Mouse (Mus musculus): ENCODE measurements around the gene Nova1. TPM values are rescaled to one million over a fixed set of nuclear protein-coding genes. Genes with fewer than 3 reads are reported as not detected.

Nova1 gene
- polyA plus RNA-seq, 1 experiment from 2014 or later, result 130 TPM

DNA sequence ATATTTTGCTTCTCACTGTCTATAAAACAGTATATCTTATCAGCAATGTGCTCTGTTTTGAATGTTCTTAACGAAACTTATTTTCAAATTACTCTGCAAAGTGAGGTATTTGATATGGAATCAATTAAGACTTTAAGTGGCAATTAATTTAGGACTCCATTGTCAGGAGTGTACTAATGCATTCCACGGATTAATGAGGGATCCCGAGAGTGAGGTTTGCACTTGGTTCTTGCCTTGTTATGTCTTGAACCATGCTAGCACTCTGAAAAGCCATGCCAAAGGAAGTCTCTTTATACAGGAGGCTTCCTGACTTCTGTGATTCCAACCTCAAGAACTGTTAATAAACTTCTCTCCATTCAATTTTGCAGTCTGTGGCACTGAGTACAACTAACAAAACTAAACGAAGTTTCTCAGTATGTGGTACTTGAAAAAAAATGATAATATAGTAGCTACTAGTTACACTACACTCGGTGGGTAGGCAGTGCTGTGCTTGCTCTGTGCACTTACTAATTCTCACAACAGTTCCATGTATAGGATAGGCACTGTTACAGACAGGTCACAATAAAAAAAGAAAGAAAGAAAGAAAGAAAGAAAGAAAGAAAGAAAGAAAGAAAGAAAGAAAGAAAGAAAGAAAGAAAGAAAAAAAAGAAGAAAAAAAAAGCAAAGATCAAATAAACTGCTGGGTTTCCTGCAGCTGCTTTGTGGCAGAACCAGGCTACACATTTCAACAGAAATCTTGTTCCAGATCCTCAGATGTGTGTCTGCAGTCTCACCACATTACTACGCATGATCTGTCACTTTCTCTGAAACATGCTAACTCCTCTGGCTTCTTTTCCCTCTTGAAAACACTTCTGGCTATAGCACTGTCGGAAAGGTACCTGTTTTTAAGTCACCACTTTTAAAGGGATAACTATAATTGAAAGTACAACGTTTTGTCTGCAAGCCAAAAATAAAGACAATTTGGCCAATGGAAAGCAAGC is 36.1 kb downstream of the Nova1 start:
- no peaks in the 10 kb centered on the region; the same call in 1 of the 2 replicates for H3K36me3 ChIP-seq (replicated peaks; ENCODE audit: control insufficient read depth, insufficient read depth)
- H3K4me1 ChIP-seq (replicated peaks; ENCODE audit: control insufficient read depth, insufficient read depth, low read length), result 0 out of 2 replicates have a peak, but pooled peaks cover 5% of the 10 kb centered on the region
- no peak for ATAC-seq (ENCODE audit: low FRiP score)
- H3K27me3 ChIP-seq (ENCODE audit: control insufficient read depth, insufficient read depth, low read length), result no peaks in the 10 kb centered on the region
- no peak overlapping the region for H3K4me2 ChIP-seq (replicated peaks)
- DNase-seq (ENCODE audit: low spot score), result no peak
- no peak overlapping the region for H3K27ac ChIP-seq
- 59% methylated on average over 8 of the region's 8 CpGs for WGBS
- H3K9ac ChIP-seq, result no peak overlapping the region
- H3K4me3 ChIP-seq (replicated peaks; ENCODE audit: low read length), result no peak overlapping the region
- H3K9me3 ChIP-seq (ENCODE audit: control insufficient read depth, low read length), result no peaks in the 10 kb centered on the region

- no peak overlapping the region for H3K4me2 ChIP-seq (replicated peaks)
- H3K4me1 ChIP-seq (replicated peaks; ENCODE audit: control insufficient read depth, insufficient read depth, low read length), result 0 out of 2 replicates have a peak, but pooled peaks cover 5% of the 10 kb centered on the region
- H3K9ac ChIP-seq, result no peak overlapping the region
- no peak overlapping the region for H3K27ac ChIP-seq
- H3K4me3 ChIP-seq (replicated peaks; ENCODE audit: low read length), result no peak overlapping the region
- H3K27me3 ChIP-seq (ENCODE audit: control insufficient read depth, insufficient read depth, low read length), result no peaks in the 10 kb centered on the region
- ATAC-seq (ENCODE audit: low FRiP score), result peak; percentile 60; the same call in 1 of the 2 replicates
- no peak for DNase-seq (ENCODE audit: low spot score)
- no peaks in the 10 kb centered on the region for H3K9me3 ChIP-seq (ENCODE audit: control insufficient read depth, low read length)
- H3K36me3 ChIP-seq (replicated peaks; ENCODE audit: control insufficient read depth, insufficient read depth), result no peaks in the 10 kb centered on the region; the same call in 1 of the 2 replicates
These were observed 37.2 kb downstream of the Nova1 start for GRCm38 (mm10) chr12:46781481-46781880.

GRCm38 (mm10) chr12:46780983-46781382 is 37.7 kb downstream of the Nova1 start:
- H3K27me3 ChIP-seq (ENCODE audit: control insufficient read depth, insufficient read depth, low read length), result no peaks in the 10 kb centered on the region
- DNase-seq (ENCODE audit: low spot score) (no peak), ATAC-seq (ENCODE audit: low FRiP score) (no peak)
- H3K4me3 ChIP-seq (replicated peaks; ENCODE audit: low read length), result no peak overlapping the region
- no peaks in the 10 kb centered on the region; the same call in 1 of the 2 replicates for H3K36me3 ChIP-seq (replicated peaks; ENCODE audit: control insufficient read depth, insufficient read depth)
- WGBS, result 86% methylated on average over 2 of the region's 2 CpGs
- no peak overlapping the region for H3K9ac ChIP-seq
- H3K4me1 ChIP-seq (replicated peaks; ENCODE audit: control insufficient read depth, insufficient read depth, low read length), result 0 out of 2 replicates have a peak, but pooled peaks cover 5% of the 10 kb centered on the region
- no peak overlapping the region for H3K27ac ChIP-seq
- no peak overlapping the region for H3K4me2 ChIP-seq (replicated peaks)
- no peaks in the 10 kb centered on the region for H3K9me3 ChIP-seq (ENCODE audit: control insufficient read depth, low read length)

GRCm38 (mm10) chr12:46759450-46759849 is 59.3 kb downstream of the Nova1 start:
- Histone ChIP-seq H3K36me3 (replicated peaks; ENCODE audit: control insufficient read depth, insufficient read depth) (no peaks in the 10 kb centered on the region), H3K4me2 (replicated peaks) (no peak overlapping the region), H3K9me3 (ENCODE audit: control insufficient read depth, low read length) (no peaks in the 10 kb centered on the region), H3K27ac (no peak overlapping the region), H3K9ac (no peak overlapping the region), H3K4me3 (replicated peaks; ENCODE audit: low read length) (no peak overlapping the region), H3K27me3 (ENCODE audit: control insufficient read depth, insufficient read depth, low read length) (no peaks in the 10 kb centered on the region), H3K4me1 (replicated peaks; ENCODE audit: control insufficient read depth, insufficient read depth, low read length) (0 out of 2 replicates have a peak, but pooled peaks cover 4% of the 10 kb centered on the region)
- ATAC-seq (ENCODE audit: low FRiP score), result no peak
- WGBS, result 70% methylated on average over 7 of the region's 7 CpGs
- no peak for DNase-seq (ENCODE audit: low spot score)

DNA sequence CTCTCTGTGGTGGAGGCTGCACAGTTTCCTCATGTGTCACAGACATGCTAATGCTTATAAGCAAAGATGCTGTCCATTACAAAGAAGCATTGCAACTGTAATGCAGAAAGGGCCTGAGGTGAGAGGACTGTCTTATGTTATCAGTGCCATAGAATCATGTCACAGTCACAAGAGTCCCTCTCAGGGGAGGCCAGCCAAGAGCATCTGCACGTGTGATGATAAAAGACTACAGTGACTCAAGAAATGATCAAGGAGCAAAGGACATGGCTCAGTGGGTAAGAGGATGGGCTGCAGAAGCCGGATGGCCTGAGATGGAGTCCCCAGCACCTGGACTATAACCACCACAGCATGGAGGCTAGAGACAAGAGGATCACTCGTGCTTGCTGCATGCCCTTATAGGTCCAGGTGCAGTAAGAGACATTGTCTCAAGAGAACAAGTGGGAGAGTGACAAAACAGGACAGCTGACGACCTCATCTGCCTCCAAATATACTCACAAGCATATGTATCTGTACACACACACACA is 64.3 kb downstream of the Nova1 start:
- Histone ChIP-seq H3K4me2 (replicated peaks) (no peak overlapping the region), H3K27me3 (ENCODE audit: control insufficient read depth, insufficient read depth, low read length) (no peaks in the 10 kb centered on the region), H3K9me3 (ENCODE audit: control insufficient read depth, low read length) (no peaks in the 10 kb centered on the region), H3K9ac (no peak overlapping the region), H3K4me3 (replicated peaks; ENCODE audit: low read length) (no peak overlapping the region), H3K4me1 (replicated peaks; ENCODE audit: control insufficient read depth, insufficient read depth, low read length) (0 out of 2 replicates have a peak, but pooled peaks cover 6% of the 10 kb centered on the region), H3K36me3 (replicated peaks; ENCODE audit: control insufficient read depth, insufficient read depth) (no peaks in the 10 kb centered on the region), H3K27ac (0 out of 2 replicates have a peak overlapping the region, but pooled peaks have one; percentile 26)
- WGBS, result 52% methylated on average over 4 of the region's 4 CpGs
- DNase-seq (ENCODE audit: low spot score) (no peak), ATAC-seq (ENCODE audit: low FRiP score) (peak; percentile 38; the same call in 1 of the 2 replicates)

GRCm38 (mm10) chr12:46753096-46753495 is 65.6 kb downstream of the Nova1 start:
- Histone ChIP-seq H3K9ac (no peak overlapping the region), H3K4me1 (replicated peaks; ENCODE audit: control insufficient read depth, insufficient read depth, low read length) (0 out of 2 replicates have a peak, but pooled peaks cover 4% of the 10 kb centered on the region), H3K27me3 (ENCODE audit: control insufficient read depth, insufficient read depth, low read length) (no peaks in the 10 kb centered on the region), H3K4me2 (replicated peaks) (no peak overlapping the region), H3K4me3 (replicated peaks; ENCODE audit: low read length) (no peak overlapping the region), H3K27ac (no peak overlapping the region), H3K9me3 (ENCODE audit: control insufficient read depth, low read length) (no peaks in the 10 kb centered on the region), H3K36me3 (replicated peaks; ENCODE audit: control insufficient read depth, insufficient read depth) (no peaks in the 10 kb centered on the region)
- no peak for ATAC-seq (ENCODE audit: low FRiP score)
- 67% methylated on average over 3 of the region's 3 CpGs for WGBS
- DNase-seq (ENCODE audit: low spot score), result no peak

GRCm38 (mm10) chr12:46733261-46733660 is 85.5 kb downstream of the Nova1 start:
- ATAC-seq (ENCODE audit: low FRiP score), result no peak
- Histone ChIP-seq H3K4me1 (replicated peaks; ENCODE audit: control insufficient read depth, insufficient read depth, low read length) (no peaks in the 10 kb centered on the region), H3K9ac (no peak overlapping the region), H3K27me3 (ENCODE audit: control insufficient read depth, insufficient read depth, low read length) (no peaks in the 10 kb centered on the region), H3K4me2 (replicated peaks) (no peak overlapping the region), H3K9me3 (ENCODE audit: control insufficient read depth, low read length) (no peaks in the 10 kb centered on the region), H3K27ac (no peak overlapping the region), H3K4me3 (replicated peaks; ENCODE audit: low read length) (no peak overlapping the region), H3K36me3 (replicated peaks; ENCODE audit: control insufficient read depth, insufficient read depth) (no peaks in the 10 kb centered on the region)
- no peak for DNase-seq (ENCODE audit: low spot score)

DNA sequence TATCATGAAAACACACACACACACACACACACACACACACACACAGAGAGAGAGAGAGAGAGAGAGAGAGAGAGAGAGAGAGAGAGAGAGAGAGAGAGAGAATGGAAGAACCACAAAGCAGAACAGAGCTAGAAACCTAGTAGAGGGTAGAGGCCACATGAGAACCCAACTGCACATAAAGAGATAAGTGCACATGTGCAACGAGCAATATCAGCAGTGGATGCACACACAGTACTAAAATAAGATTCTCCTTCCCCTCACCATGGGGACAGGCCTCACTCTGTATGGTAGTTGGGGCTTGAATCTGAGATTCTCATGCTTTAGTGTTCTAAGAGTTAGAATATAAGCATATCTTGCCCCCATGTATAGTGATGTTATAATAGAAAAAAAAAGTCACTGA is 86.8 kb downstream of the Nova1 start:
- H3K9ac ChIP-seq, result no peak overlapping the region
- H3K36me3 ChIP-seq (replicated peaks; ENCODE audit: control insufficient read depth, insufficient read depth), result no peaks in the 10 kb centered on the region
- no peaks in the 10 kb centered on the region for H3K4me1 ChIP-seq (replicated peaks; ENCODE audit: control insufficient read depth, insufficient read depth, low read length)
- no peak for DNase-seq (ENCODE audit: low spot score)
- no peak overlapping the region for H3K27ac ChIP-seq
- no peak for ATAC-seq (ENCODE audit: low FRiP score)
- 83% methylated on average over 1 of the region's 1 CpGs for WGBS
- no peaks in the 10 kb centered on the region for H3K27me3 ChIP-seq (ENCODE audit: control insufficient read depth, insufficient read depth, low read length)
- no peak overlapping the region for H3K4me3 ChIP-seq (replicated peaks; ENCODE audit: low read length)
- no peak overlapping the region for H3K4me2 ChIP-seq (replicated peaks)
- no peaks in the 10 kb centered on the region for H3K9me3 ChIP-seq (ENCODE audit: control insufficient read depth, low read length)

DNA sequence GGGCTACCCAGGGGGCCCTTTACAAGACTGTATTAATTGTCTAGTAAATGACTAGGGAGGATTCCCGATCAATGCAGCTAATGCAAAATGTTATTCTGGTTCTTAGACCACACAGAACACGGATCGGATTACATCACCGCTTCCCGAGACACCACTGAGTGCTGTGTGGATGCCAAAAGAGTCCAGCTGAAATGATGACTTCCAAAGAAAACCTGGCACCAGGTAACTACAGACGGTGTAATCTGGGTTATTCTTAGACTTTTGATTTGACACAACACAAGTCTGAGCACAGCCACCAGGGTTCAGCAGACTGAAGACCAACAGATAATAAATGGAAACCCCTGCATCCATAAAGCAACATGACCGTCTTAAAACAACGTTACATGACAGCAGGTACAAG is 96.8 kb downstream of the Nova1 start:
- H3K27ac ChIP-seq, result 0 out of 2 replicates have a peak overlapping the region, but pooled peaks have one; percentile 26
- no peaks in the 10 kb centered on the region for H3K27me3 ChIP-seq (ENCODE audit: control insufficient read depth, insufficient read depth, low read length)
- DNase-seq (ENCODE audit: low spot score) (no peak), ATAC-seq (ENCODE audit: low FRiP score) (no peak)
- no peaks in the 10 kb centered on the region for H3K9me3 ChIP-seq (ENCODE audit: control insufficient read depth, low read length)
- H3K36me3 ChIP-seq (replicated peaks; ENCODE audit: control insufficient read depth, insufficient read depth), result no peaks in the 10 kb centered on the region
- no peak overlapping the region for H3K4me2 ChIP-seq (replicated peaks)
- peaks cover 19% of the 10 kb centered on the region; the same call in 1 of the 2 replicates for H3K4me1 ChIP-seq (replicated peaks; ENCODE audit: control insufficient read depth, insufficient read depth, low read length)
- H3K4me3 ChIP-seq (replicated peaks; ENCODE audit: low read length), result no peak overlapping the region
- no peak overlapping the region; the same call in 1 of the 2 replicates for H3K9ac ChIP-seq
- 40% methylated on average over 8 of the region's 8 CpGs for WGBS

Data from hindbrain, embryonic 14.5 days (tissue).